Mouse (Mus musculus): ENCODE results near the gene Macrod1.

Gene Macrod1

DNA sequence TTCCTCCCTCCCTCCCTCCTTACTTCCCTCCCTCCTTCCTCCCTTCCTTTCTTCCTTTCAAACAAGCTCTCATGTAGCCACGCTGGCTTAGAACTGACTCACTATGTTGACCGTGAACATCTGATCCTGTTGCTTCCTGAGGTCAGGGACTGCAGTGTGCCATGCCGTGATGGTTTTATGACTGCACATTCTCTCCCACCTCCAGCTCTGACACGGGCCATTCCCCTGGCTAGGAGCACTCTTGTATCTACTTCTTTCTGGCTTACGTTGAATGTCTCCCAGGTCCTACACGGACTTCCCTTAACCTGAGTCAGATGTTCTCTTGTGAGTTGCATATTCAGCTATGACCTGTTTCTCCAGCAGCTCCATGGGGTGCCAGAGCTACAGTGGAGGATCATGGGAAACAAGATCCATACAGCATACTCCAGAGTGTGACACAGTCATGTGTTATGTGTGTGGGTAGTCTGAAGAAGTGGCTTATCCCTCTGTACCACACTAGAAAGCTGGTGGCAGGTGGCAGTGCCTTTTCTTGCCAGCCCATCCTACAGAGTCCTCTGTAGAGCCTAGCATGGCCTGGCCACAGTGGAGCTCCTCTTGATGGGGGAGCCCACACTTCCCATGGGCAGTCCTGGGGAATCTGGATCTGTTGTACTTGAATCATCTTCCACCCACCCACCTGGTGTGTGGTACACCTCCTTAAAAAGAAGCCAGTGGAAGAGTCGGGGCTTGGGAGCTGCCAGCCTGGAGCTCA is 25.1 kb downstream of the Macrod1 start:
- no peak for DNase-seq (ENCODE audit: low spot score in 2 of 2)

DNA sequence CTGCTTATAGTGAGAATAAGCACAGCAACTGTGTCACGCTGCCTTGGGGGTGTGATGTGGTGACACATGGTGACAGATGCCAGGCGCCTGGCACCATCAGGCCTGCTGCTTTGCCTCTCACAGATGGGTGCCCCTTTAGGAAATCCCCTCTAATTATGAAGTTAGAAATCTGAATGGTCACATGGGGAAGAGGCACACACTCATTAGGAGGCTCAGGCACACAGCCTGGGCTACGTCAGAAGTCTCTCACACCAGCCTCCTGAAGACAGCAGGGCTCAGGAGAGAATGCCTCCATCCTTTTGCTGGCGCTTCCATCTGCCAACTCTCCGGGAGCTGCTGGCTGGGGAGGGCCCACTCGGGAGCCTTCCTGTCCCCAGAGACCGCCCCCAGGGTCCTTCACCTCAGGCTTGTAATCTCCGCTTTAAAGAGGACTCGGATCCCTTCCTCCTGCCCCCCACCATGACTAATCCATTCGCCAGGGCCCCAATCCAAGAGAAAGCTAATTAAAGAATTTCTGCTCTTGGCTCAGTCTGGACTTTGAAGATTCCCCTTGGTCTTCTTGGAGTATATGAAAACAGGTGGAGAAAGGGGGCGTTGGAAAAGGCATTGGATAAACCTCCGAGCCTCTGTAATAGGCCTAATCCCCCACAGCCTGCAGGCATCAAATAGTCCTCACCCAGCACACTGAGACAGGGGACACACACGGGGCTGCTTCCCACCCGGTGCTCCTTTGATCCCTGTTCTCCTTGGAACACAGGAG is 26.6 kb downstream of the Macrod1 start:
- DNase-seq (ENCODE audit: low spot score in 2 of 2): no peak

DNA sequence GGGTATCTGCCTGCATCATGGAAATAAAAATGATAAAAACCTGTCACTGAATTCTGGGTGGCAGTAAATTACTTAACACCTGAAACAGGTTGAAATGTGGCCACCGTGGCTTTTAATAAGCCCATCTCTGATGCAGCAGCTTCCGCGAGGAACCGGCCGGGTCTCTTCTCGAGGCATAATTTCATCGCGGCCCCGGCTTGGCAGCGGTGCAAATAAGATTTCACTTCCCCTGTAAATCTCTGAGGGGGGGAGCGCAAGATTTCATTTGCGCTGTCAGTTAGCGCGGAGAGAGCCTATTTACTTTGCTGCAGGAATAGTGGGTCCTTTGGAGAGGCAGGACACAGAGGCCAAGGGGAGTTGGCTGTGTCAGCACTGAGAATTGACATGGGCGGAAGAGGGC is 28.1 kb downstream of the Macrod1 start:
- no peak for DNase-seq (ENCODE audit: low spot score in 2 of 2)

DNA sequence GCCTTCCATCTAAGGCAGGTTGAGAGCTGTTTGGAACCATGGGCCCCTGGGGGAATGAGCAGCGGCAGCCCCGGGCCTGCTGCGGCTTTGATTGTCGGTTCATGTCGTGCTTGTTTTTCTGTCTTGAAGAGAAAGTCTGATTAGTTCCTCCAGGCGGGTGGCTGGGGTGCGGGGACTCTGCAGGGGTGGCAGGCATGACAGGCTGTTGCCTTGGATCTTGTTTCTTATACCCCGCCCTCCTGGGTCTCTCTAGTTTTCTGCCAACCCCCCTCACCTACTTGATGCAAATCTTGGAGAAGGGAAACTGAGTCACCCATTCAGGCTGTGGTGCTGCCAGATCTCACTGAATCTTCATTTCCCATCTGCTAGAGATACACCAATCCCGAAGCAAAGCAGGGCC is 31.9 kb downstream of the Macrod1 start:
- no peak for DNase-seq (ENCODE audit: low spot score in 2 of 2)

DNA sequence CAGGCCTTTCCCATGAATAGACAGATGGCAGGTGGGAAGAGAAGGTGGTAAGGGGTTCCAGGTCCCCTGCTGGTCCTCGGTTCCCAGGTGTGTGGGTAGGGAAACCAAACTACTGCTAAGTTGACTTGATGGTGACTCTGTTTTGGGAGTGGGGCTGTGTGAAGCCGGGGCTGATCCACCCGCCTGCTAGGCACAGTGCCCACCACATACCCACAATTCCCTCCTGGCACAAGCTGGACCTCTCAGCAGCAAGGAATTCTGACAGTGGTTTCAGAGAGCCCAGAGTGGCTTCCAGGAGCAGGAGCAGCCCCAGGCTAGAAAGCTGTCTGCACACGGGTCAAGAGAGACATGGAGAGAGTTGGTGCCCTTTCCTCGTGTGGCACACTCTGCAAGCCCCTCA is 32.4 kb downstream of the Macrod1 start:
- DNase-seq (ENCODE audit: low spot score in 2 of 2): no peak

DNA sequence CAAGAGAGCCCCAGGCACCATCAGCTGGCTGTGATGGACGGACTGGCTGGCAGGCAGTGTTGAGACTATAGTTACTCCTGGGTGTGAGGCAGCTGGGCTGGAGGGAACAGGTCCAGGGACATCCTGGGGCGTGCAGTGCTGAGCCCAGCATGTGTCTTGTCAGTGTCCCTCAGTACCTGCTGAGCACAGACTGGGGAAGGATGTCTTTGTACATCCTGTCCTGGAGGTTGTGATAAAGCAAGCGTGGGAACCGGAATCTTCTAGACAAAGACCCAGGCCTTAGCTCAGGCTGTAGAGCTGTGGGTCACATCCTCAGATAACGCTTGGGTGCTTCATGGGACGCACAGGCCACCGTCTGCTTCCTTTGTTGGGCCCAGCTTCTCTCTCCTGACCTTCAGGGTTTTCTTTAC is 33.2 kb downstream of the Macrod1 start:
- no peak for DNase-seq (ENCODE audit: low spot score in 2 of 2)

DNA sequence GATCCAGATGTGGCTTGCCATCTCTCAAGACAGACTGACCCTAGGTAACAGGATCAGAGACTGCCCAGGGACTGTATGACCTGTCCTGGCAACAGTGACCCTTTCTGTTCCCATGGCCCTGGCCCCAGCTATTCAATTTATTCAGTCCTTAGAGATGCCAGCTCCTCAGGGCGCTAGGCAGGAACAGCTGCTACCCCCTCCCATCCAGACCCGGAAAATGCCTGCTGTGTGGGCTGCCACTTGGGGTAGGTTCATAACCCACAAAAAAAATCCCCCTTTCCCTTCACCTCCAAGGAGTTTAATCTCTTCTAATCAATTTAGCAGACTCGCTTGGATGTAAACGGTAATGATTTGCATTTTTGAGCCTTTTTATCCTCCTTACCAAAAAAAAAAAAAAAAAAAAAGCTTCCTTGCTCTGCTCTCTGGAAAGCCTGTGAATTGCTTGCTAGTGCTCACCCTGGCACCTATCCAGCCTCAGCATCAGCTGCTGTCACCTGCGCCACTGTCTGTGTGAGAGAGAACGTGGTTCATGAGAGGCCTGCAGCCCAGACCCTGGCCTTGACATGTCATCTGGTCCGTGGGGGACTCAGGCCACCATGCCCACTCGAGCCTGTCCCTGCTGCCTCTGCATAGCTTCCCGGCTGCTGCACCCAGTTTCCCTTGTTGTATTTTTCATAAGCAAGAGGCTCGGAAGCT is 33.9 kb downstream of the Macrod1 start:
- DNase-seq (ENCODE audit: low spot score in 2 of 2): no peak

DNA sequence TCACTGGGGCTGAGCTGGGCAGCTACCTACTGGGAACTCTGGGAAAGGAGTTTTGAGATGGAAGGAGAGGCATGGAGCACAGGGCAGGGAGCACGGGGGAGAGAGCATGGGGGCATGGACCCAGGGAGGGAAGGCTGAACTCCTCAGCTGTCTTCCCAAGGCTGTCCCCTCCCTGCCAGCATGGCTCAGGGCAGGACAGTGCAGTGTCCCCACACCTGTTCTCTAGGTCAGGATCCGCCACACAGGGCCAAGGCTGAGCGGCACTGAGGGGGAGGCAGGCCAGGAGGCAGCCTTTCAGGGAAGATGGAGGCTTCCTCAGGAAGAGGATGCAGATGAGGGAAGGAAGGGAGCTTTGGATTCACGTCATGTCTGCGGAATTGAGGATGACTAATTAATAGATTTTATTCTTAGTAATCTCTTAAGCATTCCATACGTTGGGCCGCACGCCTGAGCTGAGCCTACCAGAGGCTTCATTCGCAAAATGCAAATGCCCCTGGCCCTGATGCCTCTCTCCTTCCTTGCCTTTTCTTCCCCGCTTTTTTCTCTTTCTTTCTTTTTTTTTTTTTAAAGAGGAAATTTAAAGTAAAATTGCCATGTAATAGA is 34.9 kb downstream of the Macrod1 start:
- no peak for DNase-seq (ENCODE audit: low spot score in 2 of 2)

DNA sequence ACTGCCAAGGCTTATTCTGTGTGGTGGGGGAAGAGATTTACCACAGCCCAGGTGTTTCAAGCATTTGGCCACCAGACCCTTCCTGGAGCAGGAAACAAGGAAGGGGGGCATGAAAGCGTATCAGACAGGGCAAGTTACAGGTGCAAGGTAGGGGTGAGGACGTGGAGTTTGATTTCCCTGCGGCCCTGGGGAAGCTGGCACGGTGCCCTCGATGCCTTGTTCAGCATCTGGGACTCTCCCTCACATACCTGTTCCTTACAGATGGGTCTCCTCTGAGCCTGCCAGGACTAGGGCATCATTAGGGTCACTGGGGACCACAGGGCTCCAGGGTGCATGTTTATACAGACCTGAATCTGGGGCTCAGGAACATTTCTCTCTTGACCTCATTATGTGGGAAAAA is 36.1 kb downstream of the Macrod1 start:
- DNase-seq (ENCODE audit: low spot score in 2 of 2): no peak

DNA sequence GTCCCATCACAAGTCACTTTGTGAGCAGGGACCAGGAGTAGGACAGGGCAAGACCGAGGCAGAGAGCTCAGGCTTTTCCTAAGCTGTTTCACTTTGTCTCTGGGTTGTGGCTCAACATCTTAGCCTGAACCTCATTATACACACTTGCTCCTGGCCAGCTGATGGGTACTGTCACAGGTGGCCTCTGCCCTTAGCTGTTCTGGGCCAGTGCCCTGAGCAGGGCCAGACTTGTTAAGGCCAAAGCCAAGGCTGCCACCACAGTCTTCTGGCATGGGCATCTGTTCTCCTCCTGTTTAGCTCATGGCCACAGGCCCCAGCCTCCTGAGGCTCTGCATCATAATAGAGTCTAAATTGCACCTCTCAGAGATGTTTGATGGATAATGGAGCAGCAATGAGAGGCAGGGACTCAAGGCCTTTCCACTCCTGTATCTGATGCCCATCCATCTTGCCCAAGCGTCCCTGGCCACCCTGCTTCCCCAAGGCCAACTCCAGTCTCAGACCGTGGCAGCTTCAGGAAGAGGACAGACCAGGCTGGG is 43.1 kb downstream of the Macrod1 start:
- no peak for DNase-seq (ENCODE audit: low spot score in 2 of 2)

DNA sequence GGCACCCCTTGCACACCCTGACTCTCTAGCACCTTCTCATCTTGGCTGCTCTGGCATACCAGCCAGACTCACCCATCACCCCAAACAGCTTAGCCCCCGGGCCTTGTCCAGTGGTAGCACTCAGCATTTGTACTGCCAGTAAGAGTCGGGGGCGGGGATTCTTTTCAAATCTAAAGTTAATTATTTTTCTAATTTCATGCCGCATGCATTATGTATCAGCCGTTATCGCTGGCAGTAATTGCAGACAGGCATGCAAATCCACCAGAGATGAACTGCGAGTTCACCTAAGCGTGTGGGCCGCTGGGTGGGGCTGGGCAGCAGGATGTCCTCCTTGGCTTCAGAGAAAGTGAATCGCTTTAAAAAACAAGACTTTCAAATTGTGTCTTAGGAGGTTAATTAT is 45.4 kb downstream of the Macrod1 start:
- no peak for DNase-seq (ENCODE audit: low spot score in 2 of 2)

DNA sequence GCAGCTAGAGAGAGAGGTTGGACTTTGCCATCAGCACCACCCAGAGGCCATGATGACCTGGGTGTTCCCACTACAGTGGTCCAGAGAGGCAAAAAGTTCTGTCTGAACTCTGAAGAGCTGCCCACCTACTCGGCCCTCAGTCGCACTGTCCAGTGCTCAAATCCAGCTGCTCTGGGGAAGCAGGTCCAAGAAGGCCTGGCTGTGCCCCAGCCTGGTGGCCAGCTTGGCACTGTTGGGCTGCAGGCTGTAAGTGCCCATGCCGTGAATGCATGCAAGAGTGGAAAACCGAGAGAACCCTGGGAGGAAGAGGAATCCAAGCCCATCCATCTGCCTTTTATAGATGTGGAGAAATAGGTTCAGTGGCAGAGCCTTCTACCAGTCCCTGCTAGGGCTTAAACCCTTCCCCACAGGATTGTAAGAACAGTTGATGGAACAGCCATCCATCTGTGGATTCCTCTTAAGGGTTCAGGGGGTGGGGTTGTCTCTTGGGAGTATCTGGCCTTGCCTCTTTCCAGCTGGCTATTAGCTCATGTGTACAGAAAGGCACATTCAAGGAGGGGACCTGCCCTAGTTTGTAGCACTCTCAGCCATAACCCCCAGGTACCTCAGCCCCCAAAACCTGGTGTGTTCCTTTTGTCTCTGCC is 46.9 kb downstream of the Macrod1 start:
- DNase-seq (ENCODE audit: low spot score in 2 of 2): no peak

DNA sequence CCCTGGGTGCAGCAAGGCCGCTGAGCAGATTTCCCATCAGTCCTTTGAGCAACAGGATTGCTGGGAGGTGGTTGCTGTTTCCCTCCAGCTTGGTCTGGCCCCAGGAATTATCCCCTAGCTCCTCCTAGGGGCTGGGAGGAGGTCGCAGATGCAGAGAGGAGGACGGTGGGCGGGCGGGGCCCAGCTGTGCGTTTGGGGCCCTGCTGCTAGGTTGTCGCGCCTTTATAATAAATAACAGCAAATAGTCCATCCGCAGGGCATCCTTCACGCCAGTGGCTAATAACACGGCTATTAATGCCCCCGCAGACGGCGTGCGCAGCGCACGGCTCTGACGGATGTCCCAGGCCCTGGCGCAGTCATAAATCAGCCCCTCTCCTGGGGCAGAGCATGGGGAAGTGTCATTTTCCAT is 47.4 kb downstream of the Macrod1 start:
- DNase-seq (ENCODE audit: low spot score in 2 of 2): no peak

DNA sequence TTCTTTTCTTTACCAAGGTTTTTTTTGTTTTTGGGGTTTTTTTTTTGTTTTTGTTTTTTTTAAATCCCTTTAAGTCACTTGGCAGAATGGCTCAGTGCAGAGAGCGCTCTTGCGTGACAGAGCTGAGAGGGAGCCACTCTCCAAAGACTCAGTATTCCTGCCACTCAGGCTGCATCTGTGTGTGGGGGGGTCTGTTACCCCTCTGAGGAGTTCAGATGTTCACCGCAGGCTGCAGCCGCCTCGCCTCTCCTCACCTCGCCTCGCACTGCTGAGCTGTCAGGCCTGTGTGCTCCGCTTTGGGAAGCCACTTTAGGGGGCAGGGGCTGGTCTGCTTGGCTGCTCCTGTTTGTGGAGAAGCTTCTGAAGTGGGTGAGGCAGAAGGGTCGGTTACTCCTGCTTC is 48.9 kb downstream of the Macrod1 start, which contains the start of gene Flrt1:
Flrt1 (minus strand) TSS at position 186 of the 400 bp plus-strand sequence.
- DNase-seq (ENCODE audit: low spot score in 2 of 2): no peak

DNA sequence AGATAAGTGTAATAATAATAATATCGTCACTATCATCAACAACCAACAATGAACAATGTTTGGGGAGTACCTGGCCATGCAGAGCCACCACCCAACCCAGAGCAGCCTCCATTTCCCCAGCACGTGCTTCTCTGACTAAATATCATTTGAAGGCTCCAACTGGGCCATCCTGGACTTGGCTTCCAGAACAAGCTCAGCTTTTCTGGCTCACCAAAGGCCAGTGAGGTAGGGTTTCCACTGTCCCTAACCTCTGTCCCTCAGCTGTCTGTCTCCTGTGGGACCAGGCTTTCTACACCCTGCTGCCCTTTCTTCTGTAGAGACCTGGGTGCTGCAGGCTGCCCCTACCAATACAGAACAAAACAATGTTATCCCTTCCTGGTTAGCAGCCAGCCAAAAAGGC is 50.0 kb downstream of the Macrod1 start:
- no peak for DNase-seq (ENCODE audit: low spot score in 2 of 2)

DNA sequence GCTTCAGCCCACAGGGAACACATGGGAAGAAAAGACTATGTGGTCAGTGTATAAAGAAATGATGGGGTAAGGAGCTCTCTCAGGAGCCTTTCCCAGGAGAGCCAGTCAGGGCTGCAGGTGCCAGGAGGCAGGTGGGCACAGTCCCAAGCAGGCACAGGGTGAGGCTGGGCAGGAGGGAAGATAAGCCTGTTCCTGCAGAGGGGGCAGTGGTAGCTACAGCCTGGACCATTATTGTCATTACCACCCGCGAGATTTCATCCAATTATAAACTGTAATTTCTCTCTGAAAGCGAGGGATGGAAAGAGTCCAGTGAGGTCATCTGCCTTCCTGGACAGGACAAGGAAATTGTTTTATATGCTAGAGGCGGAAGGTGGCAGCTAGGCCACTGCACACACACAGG is 50.6 kb downstream of the Macrod1 start:
- no peak for DNase-seq (ENCODE audit: low spot score in 2 of 2)

DNA sequence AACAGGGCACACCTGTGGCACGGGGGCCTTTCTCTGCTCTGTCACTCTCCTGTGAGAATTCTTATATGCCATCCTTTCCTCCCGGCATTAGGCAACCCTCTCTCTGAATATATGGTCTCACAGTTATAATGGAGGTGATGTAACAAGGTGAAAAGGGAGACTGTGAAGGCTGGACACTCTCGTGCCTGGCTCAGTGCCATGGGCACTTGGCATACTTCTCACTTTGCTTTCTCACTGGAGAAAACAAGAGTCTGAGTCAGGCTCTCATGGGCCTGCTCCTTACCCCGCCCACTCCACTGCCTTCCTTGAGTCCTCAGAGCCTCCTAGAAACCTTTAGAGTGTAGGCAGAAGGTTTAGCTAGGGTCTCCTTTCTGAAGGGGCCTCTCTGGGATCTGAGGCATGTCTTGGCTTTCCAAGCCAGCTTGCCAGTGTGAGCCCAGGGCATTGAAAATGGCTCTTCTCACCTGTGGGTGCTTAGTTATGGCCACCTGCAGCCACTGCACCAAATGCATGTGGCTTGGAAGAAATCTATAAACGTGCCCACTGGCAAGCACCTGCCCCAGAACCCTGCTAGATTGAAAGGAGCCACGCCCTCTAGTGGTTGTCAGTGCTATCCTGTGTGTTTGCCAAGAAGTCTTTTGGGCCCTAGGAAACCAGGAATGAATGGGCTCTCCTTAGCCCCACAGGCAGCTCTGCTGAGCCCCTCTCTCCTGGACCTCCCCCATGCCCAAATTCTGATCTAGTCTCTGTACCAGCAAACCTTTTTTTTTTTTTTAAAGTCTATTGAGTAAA is 51.7 kb downstream of the Macrod1 start:
- no peak for DNase-seq (ENCODE audit: low spot score in 2 of 2)

DNA sequence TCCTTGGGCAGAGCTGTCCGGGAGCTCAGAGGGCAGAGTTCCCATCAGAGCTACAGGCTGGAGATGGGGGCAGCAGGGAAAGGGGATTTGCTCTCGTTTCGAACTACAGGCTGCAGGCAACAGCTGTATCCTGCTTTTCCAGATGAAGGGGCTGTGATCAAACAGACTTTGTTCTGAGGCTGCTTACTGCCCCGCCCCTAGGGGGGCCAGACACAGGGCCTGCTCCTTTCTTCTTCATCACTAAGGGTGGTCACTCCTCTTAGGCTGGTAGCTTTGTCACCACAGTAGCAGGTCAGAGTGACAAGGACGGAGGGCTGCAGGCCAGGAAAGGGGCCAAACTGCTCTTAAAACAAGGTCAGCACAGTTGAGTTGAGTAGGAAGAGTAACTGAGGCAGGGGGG is 53.5 kb downstream of the Macrod1 start:
- no peak for DNase-seq (ENCODE audit: low spot score in 2 of 2)

DNA sequence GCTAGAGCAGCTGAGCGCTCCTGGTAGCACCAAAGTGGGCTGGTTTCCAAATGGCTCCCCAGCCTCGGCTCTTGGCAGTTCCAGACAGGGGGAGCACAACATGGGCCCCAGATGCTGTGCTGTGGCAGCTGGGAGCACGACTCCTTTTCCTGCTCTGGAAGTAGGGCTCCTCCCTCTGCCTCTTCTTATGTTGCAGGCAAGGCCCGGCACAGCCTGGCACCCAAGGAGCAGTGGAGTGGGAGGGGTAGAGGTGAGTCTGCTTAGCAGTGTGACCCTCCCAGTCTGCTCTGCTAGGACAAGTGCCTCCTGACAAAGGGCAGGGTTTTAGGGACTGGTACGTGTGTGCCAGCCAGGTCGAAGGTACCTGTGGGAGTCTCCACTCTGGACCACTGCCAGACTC is 54.3 kb downstream of the Macrod1 start:
- DNase-seq (ENCODE audit: low spot score in 2 of 2): no peak

DNA sequence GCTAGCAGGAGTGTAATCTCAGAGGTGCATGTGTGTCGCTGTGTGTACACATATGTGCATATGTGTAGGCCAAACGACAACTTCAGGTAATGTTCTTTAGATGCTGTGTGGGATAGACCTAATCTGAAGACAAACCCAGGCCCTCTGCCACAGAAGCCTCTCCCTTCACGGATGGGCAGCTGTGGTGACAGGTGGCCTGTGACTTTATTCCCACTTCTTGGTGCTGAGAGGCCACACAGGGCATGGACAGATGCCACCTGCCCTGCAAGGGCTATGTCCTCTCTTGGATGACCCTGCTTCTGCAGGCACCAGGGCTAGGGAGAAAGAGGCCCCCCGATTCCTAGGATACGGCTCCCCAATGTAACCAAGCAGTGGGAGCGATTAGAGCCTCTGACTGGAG is 54.7 kb downstream of the Macrod1 start:
- DNase-seq (ENCODE audit: low spot score in 2 of 2): no peak

DNA sequence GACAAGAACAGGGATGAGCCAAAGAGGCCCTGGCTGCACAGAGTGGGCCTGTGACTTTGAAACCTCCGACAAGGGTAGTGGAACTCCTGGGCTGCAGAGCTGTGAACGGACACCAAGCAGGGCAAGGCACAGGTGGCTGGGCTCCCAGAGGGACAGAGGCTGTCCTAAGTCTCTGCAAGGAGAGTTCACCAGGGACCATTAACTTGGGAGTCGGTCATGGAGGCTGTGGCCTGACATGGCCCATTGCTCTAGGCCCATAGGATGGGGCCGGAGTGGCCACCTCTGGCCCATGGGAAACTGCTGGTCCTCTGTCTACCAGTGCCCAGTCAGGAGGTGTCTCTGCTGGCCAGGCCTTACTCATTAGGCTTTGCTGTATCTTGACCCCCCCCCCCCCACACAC is 55.1 kb downstream of the Macrod1 start:
- DNase-seq (ENCODE audit: low spot score in 2 of 2): no peak

Data from spleen, postnatal 14 days (tissue).